Mouse (Mus musculus) c-Kit-positive CD71-positive TER-119-negative erythroid progenitor cells, embryonic 14.5 days (primary cell): ENCODE measurements around the gene Kirrel2.

Experiments
- DNase-seq: peaks from one replicate; pipeline ENCODE4 v3.0.0-alpha.2; 2013; ENCODE audit warnings: low read depth

Kirrel2 gene

DNA sequence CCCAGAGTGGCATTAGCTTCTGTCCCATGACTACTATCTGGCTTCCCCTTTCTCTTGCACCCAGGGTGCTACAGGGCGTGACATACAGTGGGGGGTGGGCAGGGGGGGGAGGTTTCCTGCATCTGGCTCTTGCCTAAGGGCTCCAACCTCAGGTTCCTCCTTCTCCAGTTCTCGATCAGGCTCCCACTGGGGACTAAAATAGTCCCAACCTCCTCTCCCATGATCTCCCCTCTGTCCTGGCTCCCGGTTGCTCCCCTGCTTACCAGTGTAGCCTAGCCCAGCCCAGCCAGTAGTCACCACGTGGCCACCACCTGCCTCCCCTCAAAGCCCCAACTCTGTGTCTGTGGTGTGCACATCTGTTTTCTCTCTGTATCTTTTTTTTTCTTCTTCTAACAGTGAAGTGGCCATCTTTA lies 44.7 kb downstream of the Kirrel2 start:
- DNase-seq = no peak

DNA sequence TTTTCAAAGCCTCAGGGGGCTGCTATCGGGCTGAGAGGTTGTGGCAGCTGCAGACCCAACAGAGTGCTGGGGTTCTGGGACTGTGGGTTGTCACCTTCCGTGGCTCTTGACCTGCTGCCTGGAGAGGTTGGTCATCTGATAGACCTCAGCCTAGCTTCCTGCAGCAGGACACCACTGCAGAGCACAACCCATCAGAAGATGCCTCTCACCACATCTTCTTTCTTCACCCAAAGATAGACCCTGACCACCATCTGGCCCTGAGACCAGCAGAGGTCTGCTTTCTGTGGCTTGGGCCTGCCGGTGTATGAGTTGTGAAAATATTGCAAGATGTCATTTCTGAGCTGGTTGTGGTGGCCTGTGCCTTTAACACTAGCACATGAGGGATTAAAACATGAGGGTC lies 46.5 kb downstream of the Kirrel2 start:
- no peak for DNase-seq

GRCm38 (mm10) chr7:30409789-30410188 lies 47.7 kb downstream of the Kirrel2 start:
- DNase-seq = no peak

DNA sequence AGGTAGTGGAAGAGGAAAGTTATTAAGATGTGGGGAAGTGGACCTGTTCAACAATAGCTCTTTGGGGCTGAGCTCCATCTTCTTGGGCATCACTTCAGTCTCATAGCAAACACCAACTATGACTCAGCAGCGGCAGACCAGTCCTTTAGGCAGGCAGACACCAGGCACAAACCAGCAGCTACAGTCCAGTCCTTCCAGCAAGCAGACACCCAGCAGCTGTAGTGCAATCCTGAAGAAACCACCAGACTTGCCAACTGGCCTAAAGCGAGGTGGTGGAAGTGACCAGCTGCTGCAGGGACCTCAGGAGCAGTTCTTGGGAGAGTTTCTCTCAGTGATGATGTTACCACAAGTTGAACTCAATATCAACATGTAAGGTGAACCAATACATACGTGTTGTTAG lies 48.9 kb downstream of the Kirrel2 start:
- no peak for DNase-seq

- DNase-seq = no peak
Measured at GRCm38 (mm10) chr7:30402343-30402742, 55.1 kb downstream of the Kirrel2 start.

GRCm38 (mm10) chr7:30399671-30400070 lies 57.8 kb downstream of the Kirrel2 start:
- no peak for DNase-seq
